Mouse (Mus musculus) bone marrow, adult 2 months (tissue): ENCODE results near the gene Nova1. TPM values are rescaled to one million over a fixed set of nuclear protein-coding genes. Genes with fewer than 3 reads are reported as not detected.

Experiments
- H3K27ac ChIP-seq: fragments of 200-500 bp; 2 replicates; pipeline ENCODE4 v1.5.1; 2012; ENCODE audit warnings: low read depth, mild to moderate bottlenecking, control low read depth, inconsistent platforms, low read length; ENCODE audit not compliant: control insufficient read depth, poor library complexity, insufficient read depth
- H3K4me1 ChIP-seq: fragments of 200-500 bp; 2 replicates; pipeline ENCODE4 v1.6.1; 2011; ENCODE audit warnings: low read length; ENCODE audit not compliant: control insufficient read depth, insufficient read depth
- H3K4me3 ChIP-seq: fragments of 200-500 bp; replicated peaks from 2 replicates; pipeline ENCODE3; 2011; ENCODE audit warnings: mild to moderate bottlenecking, low read depth, low read length, control low read depth; ENCODE audit not compliant: control insufficient read depth
- CTCF ChIP-seq: fragments of 200-500 bp; IDR thresholded peaks from 2 replicates; pipeline ENCODE4 v1.5.1; 2011; ENCODE audit warnings: low read length, control low read depth; ENCODE audit not compliant: control insufficient read depth, insufficient read depth
- POLR2A ChIP-seq: fragments of 200-500 bp; IDR thresholded peaks from 2 replicates; pipeline ENCODE4 v1.6.1; 2011; ENCODE audit warnings: low read depth, mild to moderate bottlenecking, control low read depth, low read length, borderline replicate concordance; ENCODE audit not compliant: control insufficient read depth
- WGBS: fragments of 180-500 bp; shearing (Covaris S2); methylation state at CpG from one replicate; pipeline ENCODE4 v1.1.7; 2018; 5-methylcytosine and 5-hydroxymethylcytosine counted together
- polyA plus RNA-seq: library from polyadenylated mRNA; stranded (reverse); fragments of >200 nt; gene quantifications from 2 replicates; pipeline ENCODE4 v1.2.4, GENCODE M21; 2011; ENCODE audit warnings: low replicate concordance; ENCODE audit not compliant: missing spikeins, insufficient read depth, insufficient read length

Gene Nova1
- polyA plus RNA-seq, 1 experiment = 2.4 TPM

- TF ChIP-seq CTCF (no peak), POLR2A (no peak)
- no peaks in the 10 kb centered on the region for H3K4me1 ChIP-seq
- H3K4me3 ChIP-seq = no peak overlapping the region
- 76% methylated on average over 8 of the region's 8 CpGs for WGBS
- H3K27ac ChIP-seq = no peak overlapping the region
These were observed 96.8 kb downstream of the Nova1 start for GRCm38 (mm10) chr12:46721914-46722313.

- Histone ChIP-seq H3K4me1 (no peaks in the 10 kb centered on the region), H3K4me3 (no peak overlapping the region), H3K27ac (no peak overlapping the region)
- TF ChIP-seq POLR2A (no peak), CTCF (no peak)
- 87% methylated on average over 4 of the region's 4 CpGs for WGBS
These were observed 99.7 kb downstream of the Nova1 start for GRCm38 (mm10) chr12:46719076-46719475.

- Histone ChIP-seq H3K27ac (no peak overlapping the region), H3K4me3 (no peak overlapping the region), H3K4me1 (no peaks in the 10 kb centered on the region)
- no peak for TF ChIP-seq CTCF
- TF ChIP-seq POLR2A = no peak
- WGBS = 16% methylated on average over 2 of the region's 2 CpGs
These were observed 108.6 kb downstream of the Nova1 start for GRCm38 (mm10) chr12:46710094-46710493.

- no peak overlapping the region for H3K27ac ChIP-seq
- H3K4me1 ChIP-seq = no peaks in the 10 kb centered on the region
- no peak overlapping the region for H3K4me3 ChIP-seq
- 57% methylated on average over 7 of the region's 7 CpGs for WGBS
- TF ChIP-seq POLR2A (no peak), CTCF (no peak)
These were observed 109.3 kb downstream of the Nova1 start for GRCm38 (mm10) chr12:46709475-46709874.

GRCm38 (mm10) chr12:46700202-46700601 lies 118.5 kb downstream of the Nova1 start:
- Histone ChIP-seq H3K27ac (no peak overlapping the region), H3K4me3 (no peak overlapping the region), H3K4me1 (no peaks in the 10 kb centered on the region)
- TF ChIP-seq CTCF (no peak), POLR2A (no peak)
- 73% methylated on average over 8 of the region's 8 CpGs for WGBS

- Histone ChIP-seq H3K27ac (no peak overlapping the region), H3K4me3 (no peak overlapping the region), H3K4me1 (no peaks in the 10 kb centered on the region)
- no peak for TF ChIP-seq POLR2A
- no peak for TF ChIP-seq CTCF
- WGBS = 70% methylated on average over 2 of the region's 2 CpGs
These were observed 142.4 kb downstream of the Nova1 start for GRCm38 (mm10) chr12:46676341-46676740.

GRCm38 (mm10) chr12:46666706-46667105 lies 152.0 kb downstream of the Nova1 start:
- TF ChIP-seq POLR2A (no peak), CTCF (no peak)
- WGBS = 47% methylated on average over 2 of the region's 2 CpGs
- H3K27ac ChIP-seq = no peak overlapping the region
- no peak overlapping the region for H3K4me3 ChIP-seq
- H3K4me1 ChIP-seq = no peaks in the 10 kb centered on the region

GRCm38 (mm10) chr12:46646139-46646611 lies 172.6 kb downstream of the Nova1 start:
- no peaks in the 10 kb centered on the region for H3K4me1 ChIP-seq
- no peak overlapping the region for H3K27ac ChIP-seq
- 67% methylated on average over 5 of the region's 5 CpGs for WGBS
- TF ChIP-seq POLR2A (no peak), CTCF (no peak)
- no peak overlapping the region for H3K4me3 ChIP-seq

GRCm38 (mm10) chr12:46645365-46645962 lies 173.3 kb downstream of the Nova1 start:
- WGBS = 82% methylated on average over 6 of the region's 6 CpGs
- TF ChIP-seq POLR2A (no peak), CTCF (no peak)

More at GRCm38 (mm10) chr12:46645365-46645962, 173.3 kb downstream of the Nova1 start:
- Histone ChIP-seq H3K4me1 (no peaks in the 10 kb centered on the region), H3K27ac (no peak overlapping the region), H3K4me3 (no peak overlapping the region)
